Mouse (Mus musculus): Measurements from ENCODE around the gene Rnf111.

DNA sequence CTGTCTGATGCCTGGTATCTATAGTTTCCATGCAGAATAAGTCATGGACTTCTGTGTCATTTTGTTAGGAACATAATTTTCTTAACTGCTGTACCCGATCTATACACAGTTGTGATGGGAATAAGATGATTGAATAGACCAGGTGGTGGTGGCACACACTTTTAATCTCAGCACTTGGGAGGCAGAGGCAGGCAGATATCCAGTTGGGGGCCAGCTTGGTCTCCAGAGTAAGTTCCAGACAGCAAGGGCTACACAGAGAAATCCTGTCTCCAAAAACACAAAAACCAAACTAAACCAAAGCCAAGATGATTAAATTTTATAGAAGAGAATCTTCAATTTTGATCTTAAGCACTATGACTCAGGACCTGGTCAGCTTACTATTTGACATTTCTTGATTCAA is 41.3 kb upstream of the Rnf111 start:
- TF ChIP-seq CTCF (IDR thresholded peaks at IDR 0.05) = no peak
- no peak for TF ChIP-seq EP300 (IDR thresholded peaks at IDR 0.05)

Measured in lung, postnatal 0 days (tissue).